Mouse (Mus musculus): Measurements from ENCODE around the gene Rgs3. TPM values are rescaled to one million over a fixed set of nuclear protein-coding genes. Genes with fewer than 3 reads are reported as not detected.

The Rgs3 gene
- polyA plus RNA-seq, 2 experiments, result 3.6 to 3.9 TPM

- Histone ChIP-seq H3K27me3 (ENCODE audit: control insufficient read depth, insufficient read depth, low read length) (no peaks in the 10 kb centered on the region), H3K4me3 (ENCODE audit: insufficient read depth in 1 of 2, low read depth in 2 of 2, low read length in 2 of 2) (no peak overlapping the region), H3K27ac (no peak overlapping the region), H3K36me3 (replicated peaks; ENCODE audit: control insufficient read depth, insufficient read depth, low read depth) (no peaks in the 10 kb centered on the region), H3K4me1 (replicated peaks; ENCODE audit: control insufficient read depth in 2 of 2, insufficient read depth in 2 of 2, low read length in 1 of 2) (peaks cover 0 to 5% of the 10 kb centered on the region in 2 experiments; a peak in 1 of 4 replicates), H3K9me3 (ENCODE audit: control insufficient read depth, low read length) (no peaks in the 10 kb centered on the region), H3K4me2 (ENCODE audit: low read depth) (no peak overlapping the region), H3K9ac (replicated peaks) (no peak overlapping the region)
- no peak for DNase-seq (ENCODE audit: low read depth in 3 of 3, low spot score in 3 of 3)
- 60% methylated on average over 9 of the region's 9 CpGs for WGBS (ENCODE audit: insufficient replicate concordance)
- ATAC-seq (ENCODE audit: insufficient read depth), result no peak
- no peak for TF ChIP-seq CTCF (IDR thresholded peaks at IDR 0.05; ENCODE audit: low read depth)
- no peak for TF ChIP-seq EP300 (IDR thresholded peaks at IDR 0.05; ENCODE audit: low read depth)
These were observed 176.2 kb downstream of the Rgs3 start for GRCm38 (mm10) chr4:62735878-62736277.

GRCm38 (mm10) chr4:62736421-62736820 is 176.8 kb downstream of the Rgs3 start:
- ATAC-seq (ENCODE audit: insufficient read depth) (no peak), DNase-seq (ENCODE audit: low read depth in 3 of 3, low spot score in 3 of 3) (no peak)
- H3K4me1 ChIP-seq (replicated peaks; ENCODE audit: control insufficient read depth in 2 of 2, insufficient read depth in 2 of 2, low read length in 1 of 2), result peaks cover 0 to 5% of the 10 kb centered on the region in 2 experiments; a peak in 1 of 4 replicates
- H3K9me3 ChIP-seq (ENCODE audit: control insufficient read depth, low read length), result no peaks in the 10 kb centered on the region
- no peaks in the 10 kb centered on the region for H3K27me3 ChIP-seq (ENCODE audit: control insufficient read depth, insufficient read depth, low read length)
- WGBS (ENCODE audit: insufficient replicate concordance), result 65% methylated on average over 7 of the region's 7 CpGs
- H3K4me3 ChIP-seq (ENCODE audit: insufficient read depth in 1 of 2, low read depth in 2 of 2, low read length in 2 of 2), result no peak overlapping the region
- H3K9ac ChIP-seq (replicated peaks), result no peak overlapping the region
- H3K27ac ChIP-seq, result no peak overlapping the region
- H3K4me2 ChIP-seq (ENCODE audit: low read depth), result no peak overlapping the region
- TF ChIP-seq EP300 (IDR thresholded peaks at IDR 0.05; ENCODE audit: low read depth) (no peak), CTCF (IDR thresholded peaks at IDR 0.05; ENCODE audit: low read depth) (no peak)
- H3K36me3 ChIP-seq (replicated peaks; ENCODE audit: control insufficient read depth, insufficient read depth, low read depth), result no peaks in the 10 kb centered on the region

GRCm38 (mm10) chr4:62736904-62737303 is 177.3 kb downstream of the Rgs3 start:
- DNase-seq (ENCODE audit: low read depth in 3 of 3, low spot score in 3 of 3) (no peak), ATAC-seq (ENCODE audit: insufficient read depth) (no peak)
- H3K27me3 ChIP-seq (ENCODE audit: control insufficient read depth, insufficient read depth, low read length), result no peaks in the 10 kb centered on the region
- WGBS (ENCODE audit: insufficient replicate concordance), result 68% methylated on average over 3 of the region's 3 CpGs
- H3K27ac ChIP-seq, result no peak overlapping the region
- no peak overlapping the region for H3K4me3 ChIP-seq (ENCODE audit: insufficient read depth in 1 of 2, low read depth in 2 of 2, low read length in 2 of 2)
- no peak overlapping the region for H3K9ac ChIP-seq (replicated peaks)
- no peaks in the 10 kb centered on the region for H3K9me3 ChIP-seq (ENCODE audit: control insufficient read depth, low read length)
- no peaks in the 10 kb centered on the region for H3K36me3 ChIP-seq (replicated peaks; ENCODE audit: control insufficient read depth, insufficient read depth, low read depth)
- TF ChIP-seq EP300 (IDR thresholded peaks at IDR 0.05; ENCODE audit: low read depth) (no peak), CTCF (IDR thresholded peaks at IDR 0.05; ENCODE audit: low read depth) (no peak)
- peaks cover 0 to 5% of the 10 kb centered on the region in 2 experiments; a peak in 1 of 4 replicates for H3K4me1 ChIP-seq (replicated peaks; ENCODE audit: control insufficient read depth in 2 of 2, insufficient read depth in 2 of 2, low read length in 1 of 2)
- H3K4me2 ChIP-seq (ENCODE audit: low read depth), result no peak overlapping the region

- DNase-seq (ENCODE audit: low read depth in 3 of 3, low spot score in 3 of 3) (no peak), ATAC-seq (ENCODE audit: insufficient read depth) (no peak)
- H3K4me3 ChIP-seq (ENCODE audit: insufficient read depth in 1 of 2, low read depth in 2 of 2, low read length in 2 of 2), result no peak overlapping the region
- no peaks in the 10 kb centered on the region for H3K36me3 ChIP-seq (replicated peaks; ENCODE audit: control insufficient read depth, insufficient read depth, low read depth)
- WGBS (ENCODE audit: insufficient replicate concordance), result 33% methylated on average over 9 of the region's 9 CpGs
- TF ChIP-seq CTCF (IDR thresholded peaks at IDR 0.05; ENCODE audit: low read depth), result no peak
- TF ChIP-seq EP300 (IDR thresholded peaks at IDR 0.05; ENCODE audit: low read depth), result no peak
- H3K9me3 ChIP-seq (ENCODE audit: control insufficient read depth, low read length), result no peaks in the 10 kb centered on the region
- H3K27ac ChIP-seq, result no peak overlapping the region
- H3K4me1 ChIP-seq (replicated peaks; ENCODE audit: control insufficient read depth in 2 of 2, insufficient read depth in 2 of 2, low read length in 1 of 2), result peaks cover 0 to 5% of the 10 kb centered on the region in 2 experiments; a peak in 1 of 4 replicates
- no peaks in the 10 kb centered on the region for H3K27me3 ChIP-seq (ENCODE audit: control insufficient read depth, insufficient read depth, low read length)
- H3K4me2 ChIP-seq (ENCODE audit: low read depth), result no peak overlapping the region
- H3K9ac ChIP-seq (replicated peaks), result no peak overlapping the region
These were observed 178.5 kb downstream of the Rgs3 start for GRCm38 (mm10) chr4:62737983-62738695.

- ATAC-seq (ENCODE audit: insufficient read depth) (no peak), DNase-seq (ENCODE audit: low read depth in 3 of 3, low spot score in 3 of 3) (no peak)
- H3K9ac ChIP-seq (replicated peaks), result no peak overlapping the region
- H3K4me1 ChIP-seq (replicated peaks; ENCODE audit: control insufficient read depth in 2 of 2, insufficient read depth in 2 of 2, low read length in 1 of 2), result peaks cover 0 to 5% of the 10 kb centered on the region in 2 experiments; a peak in 1 of 4 replicates
- H3K9me3 ChIP-seq (ENCODE audit: control insufficient read depth, low read length), result no peaks in the 10 kb centered on the region
- no peak overlapping the region for H3K4me3 ChIP-seq (ENCODE audit: insufficient read depth in 1 of 2, low read depth in 2 of 2, low read length in 2 of 2)
- H3K36me3 ChIP-seq (replicated peaks; ENCODE audit: control insufficient read depth, insufficient read depth, low read depth), result no peaks in the 10 kb centered on the region
- TF ChIP-seq CTCF (IDR thresholded peaks at IDR 0.05; ENCODE audit: low read depth), result no peak
- TF ChIP-seq EP300 (IDR thresholded peaks at IDR 0.05; ENCODE audit: low read depth), result no peak
- H3K27me3 ChIP-seq (ENCODE audit: control insufficient read depth, insufficient read depth, low read length), result no peaks in the 10 kb centered on the region
- H3K4me2 ChIP-seq (ENCODE audit: low read depth), result no peak overlapping the region
- WGBS (ENCODE audit: insufficient replicate concordance), result 46% methylated on average over 3 of the region's 3 CpGs
- H3K27ac ChIP-seq, result no peak overlapping the region
These were observed 179.3 kb downstream of the Rgs3 start for GRCm38 (mm10) chr4:62738996-62739395.
